Mouse (Mus musculus): ENCODE data around the gene Ggct. TPM values are rescaled to one million over a fixed set of nuclear protein-coding genes. Genes with fewer than 3 reads are reported as not detected.

Gene Ggct
- total RNA-seq, 2 experiments from 2014 or later: 28.2 to 29.4 TPM

DNA sequence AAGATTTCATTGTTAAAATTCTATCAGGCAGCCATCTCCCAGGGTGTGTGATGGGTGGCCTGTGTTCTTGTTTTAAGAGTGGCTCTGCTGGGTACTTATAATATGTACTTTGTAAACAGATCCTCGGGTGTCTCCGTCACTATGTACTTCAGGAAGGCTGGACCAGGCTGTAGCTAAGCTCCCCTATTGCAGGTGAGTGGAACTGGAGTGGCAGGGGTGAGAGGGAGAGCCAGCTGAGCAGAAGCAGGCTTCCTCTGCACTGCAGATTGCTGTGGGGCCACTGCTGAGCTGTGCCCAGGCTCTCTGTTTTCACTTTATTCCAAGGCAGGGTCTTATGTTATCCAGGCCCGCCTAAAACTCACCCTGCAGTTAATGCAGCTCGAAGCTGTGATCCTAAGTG, 9.7 kb upstream of the Ggct start:
- intact Hi-C loops (cut with DNase I): no loop called here

DNA sequence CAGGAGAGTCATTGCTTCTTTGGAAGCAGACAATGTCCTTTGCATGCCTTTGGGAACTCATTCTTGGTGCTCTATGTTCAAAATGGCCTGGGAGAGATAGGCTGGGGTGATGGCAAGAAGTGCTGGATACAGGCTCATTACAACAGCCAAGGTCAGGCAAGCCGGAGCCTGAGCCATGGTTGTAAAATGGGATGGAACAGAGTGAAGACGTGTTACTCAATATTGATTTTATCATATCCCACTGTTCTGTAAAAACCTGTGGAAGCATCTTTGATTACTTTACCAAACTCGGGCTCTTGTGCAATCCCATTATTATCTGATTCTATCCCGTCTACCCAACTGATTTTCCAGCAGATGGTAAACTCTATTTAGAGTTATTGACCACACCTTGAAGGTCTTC, 8.6 kb upstream of the Ggct start:
- intact Hi-C loops (cut with DNase I): no loop called here

More for the DNA sequence above, 9.7 kb upstream of the Ggct start:
- DNase-seq (ENCODE audit: extremely low spot score in 1 of 2, low spot score in 2 of 2): no peak

DNA sequence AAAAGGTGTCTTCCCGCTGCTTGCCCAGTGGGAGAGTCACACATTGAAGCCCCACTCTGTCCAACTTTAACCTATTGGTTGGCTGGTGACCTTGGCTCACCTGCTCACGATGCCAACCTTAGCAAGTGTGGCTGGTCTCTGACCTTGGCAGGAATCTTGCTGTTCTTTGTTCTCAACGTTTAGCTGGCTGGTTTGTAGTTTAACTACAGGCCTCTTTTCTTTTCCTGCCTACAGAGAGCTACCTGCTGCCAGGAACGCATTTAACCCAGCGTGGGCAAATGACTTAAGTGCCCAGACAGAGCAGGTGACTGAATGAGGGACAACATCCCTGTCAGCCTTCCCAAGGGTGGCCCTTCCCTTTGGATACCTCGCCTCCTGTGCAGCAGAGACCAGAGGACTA, 5.0 kb upstream of the Ggct start:
- intact Hi-C loops (cut with DNase I): loop anchor here (10.0 kb wide), 1 partner anchor 183 kb away; the partner anchor contains the start of gene Znrf2
- no peak for DNase-seq (ENCODE audit: extremely low spot score in 1 of 2, low spot score in 2 of 2)

More for the DNA sequence above, 8.6 kb upstream of the Ggct start:
- DNase-seq (ENCODE audit: extremely low spot score in 1 of 2, low spot score in 2 of 2): no peak

DNA sequence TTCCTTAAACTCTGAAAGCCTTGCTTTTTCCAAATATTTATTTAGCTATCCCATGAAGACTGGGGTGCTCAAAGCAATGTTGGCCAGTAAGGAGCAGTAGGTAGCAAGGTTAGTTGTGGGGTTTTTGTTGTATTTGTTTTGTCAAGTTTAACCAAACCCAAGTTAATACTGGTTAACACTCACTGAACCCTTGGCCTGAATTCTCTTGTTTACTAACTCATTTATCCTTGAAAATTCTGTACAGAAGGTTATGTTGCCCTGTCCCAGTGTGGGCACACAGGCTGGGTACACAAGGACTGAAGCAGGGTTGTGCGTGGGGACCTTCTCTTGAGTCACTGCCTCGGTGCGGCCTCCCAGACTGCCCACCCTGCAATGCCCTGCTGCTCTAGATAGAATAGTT, 3.6 kb upstream of the Ggct start:
- no peak for DNase-seq (ENCODE audit: extremely low spot score in 1 of 2, low spot score in 2 of 2)
- intact Hi-C loops (cut with DNase I): loop anchor here (10.0 kb wide), 1 partner anchor 182 kb away; the partner anchor contains the start of gene Znrf2

DNA sequence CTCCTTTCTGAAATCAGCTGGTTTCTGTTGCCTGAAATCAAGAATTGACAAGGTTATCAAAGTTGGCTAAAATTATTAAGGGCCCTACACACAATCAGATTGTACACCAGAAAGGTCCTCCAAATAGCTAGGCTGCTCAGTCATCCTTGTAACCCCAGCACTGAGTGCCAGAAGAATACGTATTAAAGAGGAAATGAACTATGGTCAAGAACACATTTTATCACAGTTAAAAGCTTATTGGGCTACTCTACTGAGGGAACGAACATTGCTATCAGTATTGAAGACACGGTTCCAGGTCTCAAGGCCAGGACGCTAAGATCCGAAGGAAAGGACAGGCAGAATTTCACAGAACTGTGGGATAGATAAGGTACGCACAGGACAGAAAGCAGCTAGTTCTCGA, 609 bp downstream of the Ggct start:
- intact Hi-C loops (cut with DNase I): loop anchor here (5.0 to 10.0 kb wide), 2 partner anchors 177 to 285 kb away; partner anchors contain the start of gene Znrf2
- no peak for DNase-seq (ENCODE audit: extremely low spot score in 1 of 2, low spot score in 2 of 2)

DNA sequence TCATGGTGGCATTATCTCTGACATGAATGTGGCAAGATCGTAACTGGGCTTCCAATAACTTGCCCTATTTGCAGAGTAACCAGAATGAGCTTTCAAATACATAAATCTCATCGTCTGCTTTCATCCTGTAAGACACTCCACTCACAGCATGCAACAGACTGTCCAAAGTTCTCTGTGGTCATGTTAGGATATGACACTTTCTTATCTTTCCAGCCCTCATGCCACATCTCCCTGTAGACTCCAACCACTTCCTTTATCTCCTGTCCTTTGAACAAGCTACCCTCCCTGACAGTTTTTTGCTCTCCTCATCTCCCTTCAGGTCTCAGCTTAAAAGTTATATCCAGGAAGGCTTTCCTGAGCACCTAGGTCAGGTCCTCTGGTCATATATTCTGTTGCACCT, 1.6 kb downstream of the Ggct start:
- intact Hi-C loops (cut with DNase I): loop anchor here (5.0 to 10.0 kb wide), 2 partner anchors 176 to 284 kb away; partner anchors contain the start of gene Znrf2
- DNase-seq (ENCODE audit: extremely low spot score in 1 of 2, low spot score in 2 of 2): no peak

DNA sequence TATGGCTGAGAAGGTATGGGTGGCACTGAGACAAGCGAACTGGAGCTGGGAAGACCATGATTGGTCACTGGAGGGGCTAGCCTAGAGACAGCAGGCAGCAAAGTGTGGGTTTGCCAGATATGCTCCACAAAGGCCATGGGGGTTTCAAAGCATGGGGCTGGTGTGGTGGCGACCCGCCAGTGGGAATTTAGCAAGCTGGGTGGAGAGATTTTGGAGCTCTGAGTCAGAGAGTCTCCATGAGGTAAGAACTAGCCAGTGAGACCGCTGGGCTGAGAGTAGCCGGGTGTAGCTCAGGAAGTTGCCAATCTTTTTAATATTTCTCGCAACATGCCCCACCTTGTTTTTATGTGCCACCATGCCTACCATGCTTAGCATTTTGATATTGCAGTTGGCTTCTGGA, 4.6 kb downstream of the Ggct start:
- intact Hi-C loops (cut with DNase I): no loop called here
- DNase-seq (ENCODE audit: extremely low spot score in 1 of 2, low spot score in 2 of 2): no peak

DNA sequence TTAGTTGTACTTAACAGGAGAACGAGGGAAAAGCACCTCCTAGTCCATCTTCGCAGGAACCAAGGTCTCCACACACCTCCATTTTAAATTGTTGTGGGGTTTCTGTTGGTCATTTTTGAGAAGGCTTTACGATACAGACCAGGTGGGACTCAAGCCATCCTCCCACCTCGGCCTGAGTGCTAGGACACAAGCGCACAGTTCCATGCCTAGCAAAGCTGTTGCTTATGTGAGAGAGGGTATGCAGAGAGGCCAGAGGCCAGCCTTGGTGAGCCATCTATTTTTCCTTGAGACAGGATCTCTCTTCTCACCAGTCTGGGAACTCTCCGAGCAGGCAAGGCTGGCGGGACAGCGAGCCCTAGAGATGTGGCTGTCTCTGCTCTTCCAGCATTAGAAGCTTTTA, 8.7 kb downstream of the Ggct start:
- intact Hi-C loops (cut with DNase I): no loop called here
- no peak for DNase-seq (ENCODE audit: extremely low spot score in 1 of 2, low spot score in 2 of 2)

DNA sequence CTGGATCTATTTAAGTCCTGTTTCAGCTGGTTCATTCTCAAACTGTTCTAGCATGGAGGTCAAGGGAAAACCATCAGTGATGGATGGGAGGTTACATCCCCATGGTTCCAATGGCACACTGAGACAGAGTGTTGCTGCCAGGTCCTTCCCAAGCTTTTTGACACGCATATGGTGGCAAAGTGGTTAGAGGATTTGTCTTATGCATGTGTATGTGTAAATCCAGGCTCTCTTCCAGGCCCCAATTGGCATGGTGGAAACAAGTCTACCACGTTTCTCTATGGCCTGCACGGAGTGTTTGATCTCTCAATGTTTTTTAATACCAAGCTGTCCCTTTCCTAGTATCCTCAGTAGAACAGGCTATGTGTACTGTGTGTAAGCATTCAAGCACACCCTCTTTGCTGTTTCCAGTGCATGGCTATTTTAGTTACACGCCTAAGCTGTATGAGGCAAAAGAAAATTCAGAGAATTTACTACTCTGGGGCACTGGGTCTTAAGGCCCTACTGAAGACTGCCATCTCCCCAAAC, 9.2 kb downstream of the Ggct start:
- DNase-seq (ENCODE audit: extremely low spot score in 1 of 2, low spot score in 2 of 2): no peak
- intact Hi-C loops (cut with DNase I): no loop called here

DNA sequence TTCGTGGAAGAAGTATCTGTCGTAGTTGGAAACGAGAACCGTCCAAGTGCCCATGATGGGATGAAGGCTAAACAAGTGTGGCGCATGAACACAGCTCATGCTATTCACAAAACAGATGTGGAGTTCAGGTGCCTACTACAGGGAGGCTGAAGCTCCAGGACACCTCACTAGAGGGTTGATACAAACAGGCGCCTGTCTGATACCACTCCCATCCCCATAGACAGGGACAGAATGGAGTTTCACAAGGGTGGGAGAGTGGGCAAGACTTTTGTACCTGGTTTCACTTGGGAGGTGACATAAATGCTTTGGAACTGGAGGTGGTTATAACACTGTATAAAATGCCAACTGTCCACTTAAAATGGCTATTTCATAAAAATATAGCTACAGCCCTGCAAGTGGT, 13.3 kb downstream of the Ggct start:
- no peak for DNase-seq (ENCODE audit: extremely low spot score in 1 of 2, low spot score in 2 of 2)
- intact Hi-C loops (cut with DNase I): no loop called here

DNA sequence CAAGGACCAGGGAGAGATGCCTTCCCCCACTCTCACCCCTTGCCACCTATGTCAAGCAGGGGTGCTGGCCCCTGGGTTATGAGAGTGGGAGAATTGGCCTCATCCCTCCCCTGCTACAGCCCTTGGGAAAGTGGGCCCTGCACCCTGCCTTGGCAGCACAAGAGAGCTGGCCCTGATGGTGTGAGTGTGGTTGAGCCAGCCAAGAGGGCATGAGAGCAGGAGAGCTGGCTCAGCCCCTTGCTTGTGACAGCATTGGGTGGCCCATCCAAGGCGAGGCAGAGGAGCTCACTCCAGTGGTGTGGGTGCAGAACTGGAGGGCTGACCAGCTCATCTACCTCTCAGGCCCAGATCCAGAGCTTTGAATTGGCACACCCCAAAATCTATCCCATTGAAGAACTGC, 17.1 kb downstream of the Ggct start:
- no peak for DNase-seq (ENCODE audit: extremely low spot score in 1 of 2, low spot score in 2 of 2)
- intact Hi-C loops (cut with DNase I): no loop called here

DNA sequence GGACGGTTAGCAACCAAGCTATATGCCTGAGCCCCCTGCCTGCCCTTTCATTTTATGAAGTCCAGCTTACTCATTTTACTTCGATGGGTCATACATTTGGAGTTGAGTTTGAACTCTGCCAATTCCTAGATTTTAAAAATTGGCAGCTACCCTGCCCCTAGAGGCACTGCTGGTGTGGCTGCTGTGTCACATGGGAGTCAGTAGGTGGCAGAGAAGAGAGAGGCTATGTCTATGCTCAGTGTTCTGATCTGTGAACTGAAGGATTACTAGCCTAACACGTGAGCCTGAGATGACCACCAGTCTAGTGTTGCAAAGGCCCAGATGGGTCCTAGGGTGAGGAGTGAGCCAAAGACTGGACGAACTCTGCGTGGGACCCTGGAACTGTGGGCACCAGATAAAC, 18.2 kb downstream of the Ggct start:
- intact Hi-C loops (cut with DNase I): loop anchor here (5.0 kb wide), 1 partner anchor 57 kb away; no protein-coding TSS in a partner anchor
- DNase-seq (ENCODE audit: extremely low spot score in 1 of 2, low spot score in 2 of 2): no peak

DNA sequence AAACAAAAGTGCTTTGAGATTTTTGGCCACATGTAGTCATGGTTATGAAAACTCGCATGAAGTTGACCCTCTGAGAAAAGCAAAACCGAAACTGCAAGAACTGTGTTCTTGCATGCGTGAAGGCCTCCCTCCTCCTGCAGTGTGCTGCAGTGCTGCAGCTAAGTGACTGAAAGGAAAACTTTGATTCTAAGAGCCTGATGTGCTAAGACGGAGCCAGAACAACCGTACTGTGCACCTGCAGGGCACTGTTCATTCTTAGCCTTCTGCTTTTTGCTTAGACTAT, 19.9 kb downstream of the Ggct start:
- no peak for DNase-seq (ENCODE audit: extremely low spot score in 1 of 2, low spot score in 2 of 2)
- intact Hi-C loops (cut with DNase I): loop anchor here (5.0 kb wide), 1 partner anchor 56 kb away; no protein-coding TSS in a partner anchor

DNA sequence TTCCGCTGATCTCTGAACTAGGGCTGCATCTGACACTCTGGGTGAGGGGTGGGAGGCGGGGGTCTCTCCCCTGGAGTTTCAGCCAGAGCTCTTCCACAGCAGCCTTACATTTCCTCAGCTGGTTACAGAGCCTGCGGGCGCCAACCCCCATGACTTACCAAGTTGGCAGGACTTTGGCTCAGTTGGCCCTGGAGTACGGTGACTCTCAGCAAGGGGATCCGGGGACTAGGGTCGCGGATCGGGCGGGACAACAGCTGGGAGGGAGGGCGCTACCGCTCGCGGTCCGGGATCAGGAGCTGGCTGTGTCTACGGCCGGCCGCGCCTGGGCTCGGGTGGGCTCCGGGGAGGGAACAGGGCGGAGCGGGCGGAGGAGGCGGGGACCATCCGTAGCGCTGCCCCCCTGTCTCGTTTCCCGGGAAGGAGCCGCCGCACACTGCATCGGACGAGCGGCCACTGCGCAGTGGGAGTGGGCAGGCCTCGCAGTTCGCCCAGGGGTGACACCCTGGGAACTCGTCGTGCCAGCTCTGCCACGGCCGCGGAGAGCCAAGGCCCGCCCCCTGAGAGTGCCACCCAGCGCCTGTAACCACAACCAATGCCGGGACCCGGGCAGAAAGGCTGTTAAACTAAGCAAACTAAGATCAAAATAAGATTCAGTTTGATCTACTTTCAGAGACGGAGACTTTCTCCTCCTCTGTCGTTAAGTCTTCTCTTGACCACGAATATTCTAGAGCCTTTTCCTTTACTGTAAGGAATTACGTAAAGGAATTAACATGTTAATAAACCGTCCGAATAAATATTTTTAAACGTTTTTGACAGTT, 20.4 kb downstream of the Ggct start, which contains the start of gene Nod1:
TSS of gene Nod1 (minus strand) at position 502 of the 818 bp plus-strand sequence.
- peak; percentile 12 to 87 for DNase-seq (ENCODE audit: extremely low spot score in 1 of 2, low spot score in 2 of 2)
- intact Hi-C loops (cut with DNase I): loop anchor here (5.0 kb wide), 1 partner anchor 55 kb away; no protein-coding TSS in a partner anchor

DNA sequence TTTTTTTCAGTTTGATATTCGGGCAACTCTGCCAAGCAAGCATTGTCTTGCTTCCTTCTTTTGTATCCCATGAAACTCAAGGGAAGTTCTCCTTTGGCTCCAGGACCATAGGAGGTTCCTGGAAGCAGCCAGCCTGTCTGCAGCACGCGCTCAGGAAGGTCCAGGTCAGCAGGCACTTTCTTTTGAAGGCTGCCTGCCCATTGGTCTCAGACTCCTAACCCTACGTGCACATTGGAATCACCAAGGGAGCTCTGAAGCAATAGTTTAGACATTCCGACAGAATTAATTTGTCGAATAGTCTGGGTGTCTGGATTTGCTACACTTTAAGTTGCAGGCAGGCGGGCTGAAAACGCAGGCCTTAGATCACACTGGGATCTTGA, 21.0 kb downstream of the Ggct start:
- DNase-seq (ENCODE audit: extremely low spot score in 1 of 2, low spot score in 2 of 2): peak in 1 of 2 experiments; percentile 38

DNA sequence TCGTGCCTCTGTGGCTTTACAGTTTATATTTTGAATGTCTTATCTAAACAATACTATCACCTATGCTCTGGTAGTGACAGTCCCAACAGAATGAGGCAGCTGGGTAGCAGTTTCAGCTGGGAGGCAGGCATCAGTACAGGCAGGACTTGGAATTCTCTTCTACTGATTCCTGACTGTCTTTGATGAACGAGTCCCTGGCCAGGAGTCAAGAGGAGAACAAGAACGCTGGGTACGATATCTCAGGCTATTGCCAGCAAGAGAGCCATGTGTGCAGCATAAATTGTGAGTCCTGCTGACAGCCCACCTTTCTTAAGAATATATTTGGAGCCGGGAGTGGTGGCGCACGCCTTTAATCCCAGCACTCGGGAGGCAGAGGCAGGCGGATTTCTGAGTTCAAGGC, 22.2 kb downstream of the Ggct start:
- intact Hi-C loops (cut with DNase I): loop anchor here (5.0 kb wide), 1 partner anchor 53 kb away; no protein-coding TSS in a partner anchor

More for the DNA sequence above, 21.0 kb downstream of the Ggct start:
- intact Hi-C loops (cut with DNase I): loop anchor here (5.0 kb wide), 1 partner anchor 54 kb away; no protein-coding TSS in a partner anchor

DNA sequence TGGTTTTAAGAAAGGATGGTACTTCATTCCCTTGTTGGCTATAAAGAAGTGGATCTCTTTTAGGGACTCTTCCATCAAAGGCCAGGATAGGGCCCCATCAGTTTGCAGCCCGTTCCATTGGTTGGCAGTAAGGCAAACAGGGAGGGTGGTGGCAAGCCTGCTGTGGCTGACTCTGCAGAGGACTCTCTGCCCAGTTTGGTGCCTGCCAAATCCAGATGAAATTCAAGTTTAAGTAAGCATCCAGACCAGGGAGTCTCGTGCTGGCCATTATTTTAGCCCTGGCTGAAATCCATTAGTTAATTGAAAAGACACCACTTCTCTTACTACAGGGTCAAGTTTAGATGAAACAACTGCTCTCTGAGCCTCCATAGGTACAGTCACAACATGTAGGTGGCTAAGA, 22.9 kb downstream of the Ggct start:
- intact Hi-C loops (cut with DNase I): loop anchor here (5.0 kb wide), 1 partner anchor 52 kb away; no protein-coding TSS in a partner anchor
- no peak for DNase-seq (ENCODE audit: extremely low spot score in 1 of 2, low spot score in 2 of 2)

More for the DNA sequence above, 22.2 kb downstream of the Ggct start:
- no peak for DNase-seq (ENCODE audit: extremely low spot score in 1 of 2, low spot score in 2 of 2)

DNA sequence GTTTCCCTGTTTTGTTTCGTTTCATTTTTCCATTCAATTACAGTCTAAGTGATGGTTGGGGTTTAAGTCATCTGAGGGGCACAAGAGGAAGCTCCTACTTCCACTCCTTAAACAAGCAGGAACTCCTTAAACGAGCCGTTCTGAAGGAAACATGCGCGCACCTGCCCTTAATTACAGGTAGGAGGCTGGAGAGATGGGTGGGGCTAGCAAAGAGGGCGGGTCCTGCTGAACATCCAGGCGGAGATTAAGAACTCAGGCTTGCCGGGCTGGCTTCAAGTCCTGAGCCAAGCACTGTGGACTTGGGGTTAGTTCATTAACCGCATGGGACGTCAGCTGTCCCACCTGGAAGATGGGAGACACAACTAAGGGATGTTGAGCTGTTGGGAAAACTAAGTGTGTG, 25.2 kb downstream of the Ggct start:
- intact Hi-C loops (cut with DNase I): no loop called here
- no peak for DNase-seq (ENCODE audit: extremely low spot score in 1 of 2, low spot score in 2 of 2)

DNA sequence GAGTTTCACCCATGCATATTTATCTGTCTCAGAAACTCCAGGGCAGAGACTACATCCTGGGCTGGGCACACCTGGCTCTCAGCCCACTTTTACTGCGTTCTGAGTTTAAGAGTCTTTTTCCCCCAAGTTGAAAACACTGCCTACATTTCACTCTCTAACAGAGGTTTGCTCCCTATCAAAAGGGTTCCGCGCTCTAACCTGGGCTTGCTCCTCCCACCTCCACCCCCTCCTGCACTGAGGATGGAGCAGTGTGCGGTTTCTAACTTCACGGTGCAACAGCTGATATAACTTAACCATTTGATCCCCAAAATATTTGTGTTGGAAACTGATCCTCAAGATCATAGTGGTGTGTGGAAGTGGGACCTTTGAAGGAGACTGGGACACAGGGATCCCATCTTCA, 27.5 kb downstream of the Ggct start:
- intact Hi-C loops (cut with DNase I): no loop called here
- DNase-seq (ENCODE audit: extremely low spot score in 1 of 2, low spot score in 2 of 2): no peak

DNA sequence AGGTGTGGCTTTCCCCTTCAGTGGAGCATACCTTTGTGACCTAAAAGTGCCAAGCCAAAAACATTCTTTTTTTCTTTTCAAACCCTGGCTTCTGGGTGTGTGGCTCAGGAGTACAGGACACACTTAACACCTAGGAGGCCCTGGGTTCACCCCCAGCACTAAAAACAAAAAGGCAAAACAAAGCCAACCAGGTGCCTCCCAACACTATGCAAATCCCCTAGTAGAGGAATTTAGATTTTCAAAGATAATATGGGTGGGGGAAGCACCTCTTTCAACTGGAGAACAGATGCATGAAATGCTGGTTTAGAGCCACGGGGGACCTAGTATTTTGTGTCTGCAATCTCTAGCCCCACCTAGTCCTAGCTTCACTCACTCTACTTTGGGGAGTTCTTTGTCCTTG, 28.0 kb downstream of the Ggct start:
- intact Hi-C loops (cut with DNase I): no loop called here
- DNase-seq (ENCODE audit: extremely low spot score in 1 of 2, low spot score in 2 of 2): no peak
